Mouse (Mus musculus) embryonic facial prominence, embryonic 11.5 days (tissue): ENCODE results near the gene Nos1ap. TPM values are rescaled to one million over a fixed set of nuclear protein-coding genes. Genes with fewer than 3 reads are reported as not detected.

Experiments
- ATAC-seq: fragments of 200-750 bp; cut with Nextera tagmentation; replicated peaks from 2 replicates; pipeline ENCODE4 v1.8.0; 2017; ENCODE audit warnings: low read depth; ENCODE audit not compliant: insufficient number of reproducible peaks, low FRiP score, low TSS enrichment
- DNase-seq: peaks from one replicate; pipeline ENCODE4 v3.0.0-alpha.2; 2015; ENCODE audit warnings: low spot score
- H3K27ac ChIP-seq: fragments of 300-500 bp; sonication (generic); replicated peaks from 2 replicates; pipeline ENCODE4 v1.5.1; 2014; ENCODE audit warnings: mild to moderate bottlenecking, low read depth, low read length, control low read depth
- H3K27me3 ChIP-seq: fragments of 300-500 bp; sonication (generic); 2 replicates; pipeline ENCODE4 v1.6.1; 2014; ENCODE audit warnings: mild to moderate bottlenecking, low read length, moderate library complexity, mixed read lengths; ENCODE audit not compliant: control insufficient read depth, insufficient read depth
- H3K36me3 ChIP-seq: fragments of 300-500 bp; sonication (generic); replicated peaks from 2 replicates; pipeline ENCODE4 v1.6.1; 2014; ENCODE audit warnings: low read depth, mild to moderate bottlenecking, low read length, moderate library complexity, mixed read lengths; ENCODE audit not compliant: control insufficient read depth, insufficient read depth
- H3K4me1 ChIP-seq: fragments of 300-500 bp; sonication (generic); 2 replicates; pipeline ENCODE4 v1.6.1; 2014; ENCODE audit warnings: low read length, mixed read lengths; ENCODE audit not compliant: control insufficient read depth, insufficient read depth
- H3K4me2 ChIP-seq: fragments of 300-500 bp; sonication (generic); 2 replicates; pipeline ENCODE4 v1.6.1; 2014; ENCODE audit warnings: low read depth, mild to moderate bottlenecking, control low read depth, low read length, moderate library complexity
- H3K4me3 ChIP-seq: fragments of 300-500 bp; sonication (generic); 2 replicates; pipeline ENCODE4 v1.5.1; 2014; ENCODE audit warnings: low read depth, low read length, control low read depth
- H3K9ac ChIP-seq: fragments of 300-500 bp; sonication (generic); replicated peaks from 2 replicates; pipeline ENCODE4 v1.6.1; 2014; ENCODE audit warnings: mild to moderate bottlenecking, control low read depth, low read length
- H3K9me3 ChIP-seq: fragments of 300-500 bp; sonication (generic); replicated peaks from 2 replicates; pipeline ENCODE4 v1.6.1; 2016; ENCODE audit warnings: mild to moderate bottlenecking, low read length, inconsistent platforms, mixed read lengths; ENCODE audit not compliant: control insufficient read depth
- WGBS: fragments of 180-500 bp; shearing (Covaris S2); extraction: QIAGEN DNeasy Blood & Tissue Kit; methylation state at CpG from one replicate; pipeline ENCODE4 v1.1.7; 2014; 5-methylcytosine and 5-hydroxymethylcytosine counted together
- polyA plus RNA-seq: library from polyadenylated mRNA; unstranded; fragments of >200 nt; fragmentation: Nextera tagmentation; extraction: Ambion mirVana; gene quantifications from 2 replicates; pipeline ENCODE4 v1.2.1, GENCODE M21; 2014

Nos1ap gene
- polyA plus RNA-seq = 5.1 and 5.5 TPM in 2 replicates

DNA sequence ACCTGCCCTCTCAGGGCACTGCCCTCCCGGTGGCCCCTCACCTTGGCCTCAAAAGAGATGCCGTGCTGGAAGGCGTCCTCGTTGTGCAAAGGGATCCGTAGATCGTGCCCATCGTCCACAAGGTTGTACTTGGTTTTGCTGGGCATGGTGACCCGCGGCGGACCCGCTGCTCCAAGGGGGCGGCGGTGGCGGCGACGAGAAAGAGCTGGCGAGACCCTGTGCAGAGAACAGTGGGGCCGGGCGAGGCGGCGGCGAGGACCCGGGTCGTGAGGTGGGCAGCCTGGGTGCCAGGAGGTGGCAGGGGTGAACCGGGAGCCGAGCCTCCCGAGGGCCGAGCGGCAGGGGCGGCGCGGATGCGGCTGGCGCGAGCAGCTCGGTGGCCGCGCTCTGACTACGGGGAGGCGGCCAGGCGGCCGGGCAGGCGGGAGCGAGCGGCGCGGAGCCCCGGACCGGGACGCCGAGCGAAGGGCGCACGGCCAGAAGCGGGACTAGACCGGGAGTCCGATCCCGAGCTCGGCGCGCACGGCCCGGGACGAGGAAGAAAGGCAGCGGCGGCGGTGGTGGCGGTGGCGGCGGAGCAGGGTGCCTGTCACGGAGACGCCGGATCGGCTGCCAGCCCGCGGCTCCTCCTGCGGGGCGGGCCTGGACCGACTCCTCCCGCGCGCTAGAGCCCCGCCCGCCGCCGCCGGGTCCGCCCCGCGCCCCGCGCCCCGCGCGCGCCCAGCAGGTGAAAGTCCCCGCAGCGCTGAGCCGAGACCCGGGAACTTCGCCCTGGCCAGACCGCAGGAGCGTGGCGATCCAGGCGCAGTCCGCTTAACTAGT lies at the start of gene Nos1ap:
Gene Nos1ap, minus strand, starts transcription at position 643 of the 822 bp plus-strand sequence.
- no peaks in the 10 kb centered on the region for H3K9me3 ChIP-seq
- H3K27me3 ChIP-seq = no peaks in the 10 kb centered on the region
- H3K4me3 ChIP-seq = peak within 1 kb of the TSS; percentile 82
- peak within 1 kb of the TSS; percentile 94 for H3K4me2 ChIP-seq
- DNase-seq = peak; percentile 71
- peak; percentile 90 for ATAC-seq
- H3K9ac ChIP-seq = peak within 1 kb of the TSS; percentile 86
- under 1% methylated on average over 55 of the region's 106 CpGs for WGBS
- H3K36me3 ChIP-seq = no peaks in the 10 kb centered on the region
- H3K27ac ChIP-seq = peak within 1 kb of the TSS; percentile 8; the same call in 1 of the 2 replicates
- no peaks in the 10 kb centered on the region; the same call in none of the 2 replicates for H3K4me1 ChIP-seq

DNA sequence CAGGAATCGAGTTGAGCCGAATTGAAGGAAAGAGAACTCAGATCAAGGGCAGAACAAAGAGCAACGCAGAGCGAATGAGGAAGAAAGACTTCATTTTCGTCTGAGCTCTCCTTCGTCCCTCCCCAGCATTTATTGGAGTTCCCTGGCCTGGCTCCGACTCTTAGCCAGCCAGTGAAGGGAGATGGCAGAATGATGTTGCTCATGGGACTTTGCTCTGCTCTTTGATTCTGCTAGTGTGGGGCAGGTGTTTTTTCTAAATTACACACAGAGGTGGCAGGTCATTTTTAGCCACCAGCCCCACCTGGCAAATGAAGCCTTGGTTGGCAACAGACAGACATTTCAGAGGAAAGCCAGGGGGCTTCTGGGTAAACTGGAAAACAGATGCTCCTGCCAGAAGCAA lies 49.3 kb upstream of the Nos1ap start:
- no peak for ATAC-seq
- DNase-seq = no peak
- Histone ChIP-seq H3K27ac (no peak overlapping the region), H3K9me3 (no peaks in the 10 kb centered on the region), H3K9ac (no peak overlapping the region), H3K4me3 (no peak overlapping the region), H3K4me1 (no peaks in the 10 kb centered on the region), H3K4me2 (no peak overlapping the region), H3K27me3 (no peaks in the 10 kb centered on the region), H3K36me3 (no peaks in the 10 kb centered on the region)
- WGBS = 85% methylated on average over 7 of the region's 7 CpGs

DNA sequence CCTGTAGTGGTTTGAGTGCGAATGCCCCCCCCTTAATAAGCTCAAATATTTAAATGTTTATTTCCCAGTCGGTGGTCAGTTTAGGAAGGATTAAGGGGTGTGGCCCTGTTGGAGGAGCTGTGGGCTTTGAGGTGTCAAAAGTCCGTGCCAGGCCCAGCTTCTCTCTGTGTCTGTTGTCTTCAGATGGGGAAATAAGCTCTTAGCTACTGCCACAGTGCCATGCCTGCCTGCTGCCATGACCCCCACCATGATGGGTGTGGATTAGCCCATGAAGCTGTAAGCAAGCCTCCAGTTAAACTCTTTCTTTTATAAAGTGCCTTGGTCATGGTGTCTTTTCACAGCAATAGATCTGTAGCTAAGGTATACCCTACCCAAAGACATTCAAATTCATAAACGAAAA lies 43.2 kb upstream of the Nos1ap start:
- DNase-seq (no peak), ATAC-seq (0 out of 2 replicates have a peak, but pooled peaks have one; percentile 39)
- Histone ChIP-seq H3K9ac (no peak overlapping the region), H3K27ac (no peak overlapping the region), H3K4me3 (no peak overlapping the region), H3K9me3 (no peaks in the 10 kb centered on the region), H3K36me3 (no peaks in the 10 kb centered on the region), H3K4me2 (no peak overlapping the region), H3K4me1 (no peaks in the 10 kb centered on the region), H3K27me3 (no peaks in the 10 kb centered on the region)
- 67% methylated on average over 4 of the region's 4 CpGs for WGBS

DNA sequence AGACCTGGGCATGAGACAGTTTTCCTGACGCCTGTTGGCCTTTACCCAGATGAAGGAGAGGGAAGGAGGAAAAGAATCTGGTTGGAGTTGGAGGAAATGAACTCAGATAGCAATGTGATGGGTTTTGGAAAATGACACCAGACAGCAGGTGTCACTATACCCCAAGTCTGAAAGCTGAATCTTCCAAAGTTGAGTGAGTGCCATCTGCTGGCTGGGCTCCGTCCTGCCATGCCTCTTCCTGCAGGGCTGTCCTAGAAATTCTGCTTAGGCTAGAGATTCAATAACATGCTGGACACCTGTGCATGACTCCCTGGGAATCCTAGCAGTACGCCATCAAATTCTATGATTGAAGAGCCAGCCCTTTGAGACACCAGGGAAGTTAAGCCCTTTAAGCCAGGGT lies 42.7 kb upstream of the Nos1ap start:
- H3K27me3 ChIP-seq = no peaks in the 10 kb centered on the region
- ATAC-seq = 0 out of 2 replicates have a peak, but pooled peaks have one; percentile 72
- 11% methylated on average over 3 of the region's 3 CpGs for WGBS

DNA sequence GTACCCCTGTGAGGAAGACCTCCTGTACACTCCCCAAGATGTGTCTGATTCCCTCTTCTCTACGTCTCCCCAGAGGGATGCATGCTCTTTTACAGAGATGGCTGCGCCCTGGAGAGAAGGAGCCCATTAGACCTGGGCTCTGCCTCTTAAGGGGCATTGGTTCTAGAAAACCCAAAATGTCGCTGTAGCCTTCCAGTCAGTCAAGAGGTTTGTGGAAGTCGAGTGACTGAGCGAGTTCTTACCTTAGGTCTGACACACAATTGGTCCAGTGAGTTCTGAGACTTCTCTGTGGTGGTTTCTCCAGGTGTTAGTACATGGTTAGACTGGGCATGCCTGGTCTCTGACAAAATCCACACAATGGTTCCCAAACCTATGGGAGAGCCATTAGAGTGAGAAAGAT lies 41.9 kb upstream of the Nos1ap start:
- 88% methylated on average over 5 of the region's 5 CpGs for WGBS
- Histone ChIP-seq H3K4me1 (no peaks in the 10 kb centered on the region), H3K9ac (no peak overlapping the region), H3K27me3 (no peaks in the 10 kb centered on the region), H3K4me2 (no peak overlapping the region), H3K36me3 (no peaks in the 10 kb centered on the region), H3K4me3 (no peak overlapping the region), H3K27ac (no peak overlapping the region), H3K9me3 (no peaks in the 10 kb centered on the region)
- no peak for DNase-seq
- no peak for ATAC-seq

More for the DNA sequence above, 42.7 kb upstream of the Nos1ap start:
- no peak overlapping the region for H3K27ac ChIP-seq
- H3K4me3 ChIP-seq = no peak overlapping the region
- no peaks in the 10 kb centered on the region for H3K9me3 ChIP-seq
- no peak overlapping the region for H3K9ac ChIP-seq
- H3K36me3 ChIP-seq = no peaks in the 10 kb centered on the region
- DNase-seq = peak; percentile 82
- no peaks in the 10 kb centered on the region for H3K4me1 ChIP-seq
- no peak overlapping the region for H3K4me2 ChIP-seq

DNA sequence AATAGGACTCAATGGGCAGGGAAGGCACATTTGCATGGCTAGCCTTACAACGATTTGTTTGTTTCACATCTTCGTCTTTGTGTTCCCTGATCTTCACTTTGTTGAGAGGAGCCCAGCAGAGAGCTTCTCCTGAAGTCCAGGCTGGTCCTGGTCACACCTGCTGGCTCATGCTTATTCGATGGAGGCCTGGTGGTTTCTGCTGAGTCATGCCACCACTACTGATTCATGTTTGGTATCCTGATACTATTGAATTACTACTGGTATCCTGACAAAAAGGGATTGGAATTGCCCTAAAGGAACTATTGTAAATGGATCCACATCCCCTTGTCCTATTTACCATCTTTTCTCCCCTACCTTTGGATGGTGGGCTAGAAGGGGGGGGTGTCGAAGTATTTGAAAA lies 40.8 kb upstream of the Nos1ap start:
- no peak overlapping the region for H3K9ac ChIP-seq
- no peak overlapping the region for H3K27ac ChIP-seq
- H3K27me3 ChIP-seq = no peaks in the 10 kb centered on the region
- H3K4me1 ChIP-seq = no peaks in the 10 kb centered on the region
- no peaks in the 10 kb centered on the region for H3K9me3 ChIP-seq
- no peak overlapping the region for H3K4me2 ChIP-seq
- H3K4me3 ChIP-seq = no peak overlapping the region
- DNase-seq (no peak), ATAC-seq (no peak)
- H3K36me3 ChIP-seq = no peaks in the 10 kb centered on the region
- 86% methylated on average over 4 of the region's 4 CpGs for WGBS

DNA sequence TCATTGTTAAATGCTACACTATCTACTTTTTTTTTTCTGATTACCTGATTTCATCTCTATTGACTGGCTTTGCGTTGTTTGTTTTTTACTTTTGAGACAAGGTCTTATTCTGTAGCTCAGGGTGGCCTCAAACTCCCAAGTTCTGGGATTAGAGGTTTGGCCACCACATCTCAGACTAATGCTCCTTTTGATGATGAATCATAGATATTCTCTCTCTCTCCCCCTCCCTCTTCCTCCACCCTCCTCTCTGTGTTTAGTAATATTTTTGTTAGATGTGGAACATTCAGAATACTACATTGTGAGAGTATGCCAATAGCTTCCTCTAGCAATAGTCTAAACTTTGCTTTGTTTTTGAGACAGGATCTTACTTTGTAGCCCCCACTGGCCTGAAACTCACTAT lies 33.8 kb upstream of the Nos1ap start:
- WGBS = 96% methylated on average over 1 of the region's 1 CpGs
- no peaks in the 10 kb centered on the region for H3K4me1 ChIP-seq
- H3K9me3 ChIP-seq = no peaks in the 10 kb centered on the region
- no peak overlapping the region for H3K4me2 ChIP-seq
- no peaks in the 10 kb centered on the region for H3K36me3 ChIP-seq
- DNase-seq (no peak), ATAC-seq (no peak)
- no peak overlapping the region for H3K9ac ChIP-seq
- H3K27ac ChIP-seq = no peak overlapping the region
- no peak overlapping the region for H3K4me3 ChIP-seq
- no peaks in the 10 kb centered on the region for H3K27me3 ChIP-seq

DNA sequence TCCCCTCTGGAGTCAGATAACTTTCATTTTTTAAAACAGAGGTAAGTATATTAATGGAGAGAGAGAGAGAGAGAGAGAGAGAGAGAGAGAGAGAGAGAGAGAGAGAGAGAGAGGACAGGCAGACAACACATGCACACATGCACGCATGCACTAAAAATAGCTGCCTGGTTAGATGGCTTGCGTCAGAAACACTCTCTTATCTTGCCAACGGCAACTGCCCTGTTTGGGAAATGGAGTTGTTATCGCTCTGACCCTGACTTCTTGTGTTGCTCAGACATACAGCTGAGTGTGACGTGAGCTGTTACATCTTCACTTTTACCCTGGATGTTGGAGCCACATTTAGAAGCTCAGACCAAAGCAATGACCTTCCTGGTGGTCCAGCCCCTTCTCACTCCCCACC lies 33.3 kb upstream of the Nos1ap start:
- H3K27ac ChIP-seq = no peak overlapping the region
- 74% methylated on average over 5 of the region's 5 CpGs for WGBS
- H3K4me1 ChIP-seq = no peaks in the 10 kb centered on the region
- H3K9me3 ChIP-seq = no peaks in the 10 kb centered on the region
- no peak overlapping the region for H3K9ac ChIP-seq
- no peak overlapping the region for H3K4me2 ChIP-seq
- H3K27me3 ChIP-seq = no peaks in the 10 kb centered on the region
- DNase-seq (no peak), ATAC-seq (no peak)
- H3K4me3 ChIP-seq = no peak overlapping the region
- no peaks in the 10 kb centered on the region for H3K36me3 ChIP-seq
